Mouse (Mus musculus) heart, postnatal 0 days (tissue): ENCODE measurements at regions not wholly inside any gene's neighbourhood (a gene's known extent, or its start where the extent isn't known, plus 50 kb on each side); places are given as distances from the start of the nearest gene placed in this dataset.

Source experiments
- CTCF ChIP-seq: IDR thresholded peaks from 2 replicates; pipeline ENCODE4 v1.5.1; 2016; ENCODE audit warnings: antibody characterized with exemption, control low read depth, low read depth
- EP300 ChIP-seq: IDR thresholded peaks from 2 replicates; pipeline ENCODE4 v1.6.1; 2016; ENCODE audit warnings: antibody characterized with exemption, low read depth

- no peak for TF ChIP-seq CTCF
- no peak for TF ChIP-seq EP300
Measured at GRCm38 (mm10) chr16:5515867-5516266, 260.1 kb upstream of the Eef2kmt start.
